Mouse (Mus musculus) adrenal gland, postnatal 36 days (tissue): ENCODE results near the gene Ncaph. TPM values are rescaled to one million over a fixed set of nuclear protein-coding genes. Genes with fewer than 3 reads are reported as not detected.
"Not testable (repeated sequence)": the region's sequence is repeated elsewhere in the genome, so short reads cannot be mapped to it uniquely, and the experiment has no call there.

Experiments used
- DNase-seq, 2 experiments: peaks; one replicate each; pipeline ENCODE4 v3.0.0; 2021; ENCODE audit warnings: mixed read lengths in 1 of 2
- total RNA-seq, 2 experiments: library from RNA; stranded (reverse); gene quantifications; 2 replicates each; pipeline ENCODE4 v1.2.3; 2021

Ncaph gene
- total RNA-seq, 2 experiments from 2014 or later: 3.9 to 4.3 TPM

- DNase-seq: not testable (repeated sequence)
These were observed 43.6 kb downstream of the Ncaph start for GRCm38 (mm10) chr2:127090151-127090550.

GRCm38 (mm10) chr2:127086235-127086634 lies 47.5 kb downstream of the Ncaph start:
- no peak for DNase-seq

- no peak for DNase-seq
These were observed 53.0 kb downstream of the Ncaph start for GRCm38 (mm10) chr2:127080591-127081218.

- DNase-seq: no peak
These were observed 53.7 kb downstream of the Ncaph start for GRCm38 (mm10) chr2:127079881-127080590.

- DNase-seq: not testable (repeated sequence)
These were observed 54.7 kb downstream of the Ncaph start for GRCm38 (mm10) chr2:127079066-127079465.

GRCm38 (mm10) chr2:127077611-127078010 lies 56.1 kb downstream of the Ncaph start:
- DNase-seq: no peak

- DNase-seq: no peak
These were observed 59.6 kb downstream of the Ncaph start for GRCm38 (mm10) chr2:127074116-127074515.

GRCm38 (mm10) chr2:127070879-127071278 lies 62.9 kb downstream of the Ncaph start:
- no peak for DNase-seq

- DNase-seq: peak; percentile 93
These were observed 63.3 kb downstream of the Ncaph start, which contains the start of gene Blvra for GRCm38 (mm10) chr2:127070435-127070841. Blvra (plus strand) TSS chr2:127070665.

- DNase-seq: no peak
These were observed 63.8 kb downstream of the Ncaph start for GRCm38 (mm10) chr2:127069781-127070434.

- DNase-seq: no peak
These were observed 64.9 kb downstream of the Ncaph start for GRCm38 (mm10) chr2:127068806-127069205.

GRCm38 (mm10) chr2:127061471-127061870 lies 72.3 kb downstream of the Ncaph start:
- DNase-seq: no peak

Other genes with a start within 250 kb of the Ncaph start
- gene Sppl2a, start 200.7 kb downstream of the Ncaph start, total RNA-seq: 10 to 100 TPM; 91.4 to 95.3 TPM
- gene Ap4e1, start 125.2 kb downstream of the Ncaph start, total RNA-seq: 10 to 100 TPM; 11.1 to 11.6 TPM
- 10 to 100 TPM; 24.3 to 33.8 TPM for gene Blvra, start 63.3 kb downstream of the Ncaph start, total RNA-seq
- gene Itpripl1, start 9.5 kb upstream of the Ncaph start, total RNA-seq: 1 to 10 TPM; 6.1 to 6.7 TPM
- 1 to 10 TPM; 1.4 to 1.7 TPM for gene 1810024B03Rik, start 74.3 kb upstream of the Ncaph start, total RNA-seq
- gene Snrnp200, start 74.4 kb upstream of the Ncaph start, total RNA-seq: 10 to 100 TPM; 74.0 to 76.0 TPM
- 100 to 1,000 TPM; 113 to 147 TPM for gene Ciao1, start 113.9 kb upstream of the Ncaph start, total RNA-seq
- 10 to 100 TPM; 69.4 to 93.4 TPM for gene Tmem127, start 114.0 kb upstream of the Ncaph start, total RNA-seq
- 100 to 1,000 TPM; 104 to 112 TPM for gene Stard7, start 136.3 kb upstream of the Ncaph start, total RNA-seq
- under 1 TPM; 0.63 to 0.73 TPM for gene Dusp2, start 202.2 kb upstream of the Ncaph start, total RNA-seq
- gene Astl, start 204.7 kb upstream of the Ncaph start, total RNA-seq: not detected
- gene Adra2b, start 229.3 kb upstream of the Ncaph start, total RNA-seq: 1 to 10 TPM; 1.9 to 2.0 TPM